Mouse (Mus musculus) skeletal muscle tissue, adult 2 months (tissue): ENCODE data around the gene Cabp1.

Experiments
- DNase-seq: peaks from one replicate; pipeline ENCODE4 v3.0.0-alpha.2; 2012; ENCODE audit warnings: low read depth, low spot score

The Cabp1 gene

GRCm38 (mm10) chr5:115127421-115128179, 66.6 kb downstream of the Cabp1 start:
- DNase-seq: no peak

- no peak for DNase-seq
Measured at GRCm38 (mm10) chr5:115126578-115127312, 67.4 kb downstream of the Cabp1 start.

- DNase-seq: peak; percentile 79
Measured at GRCm38 (mm10) chr5:115125211-115125871, 68.8 kb downstream of the Cabp1 start.

- DNase-seq: no peak
Measured at GRCm38 (mm10) chr5:115124690-115125089, 69.5 kb downstream of the Cabp1 start.

DNA sequence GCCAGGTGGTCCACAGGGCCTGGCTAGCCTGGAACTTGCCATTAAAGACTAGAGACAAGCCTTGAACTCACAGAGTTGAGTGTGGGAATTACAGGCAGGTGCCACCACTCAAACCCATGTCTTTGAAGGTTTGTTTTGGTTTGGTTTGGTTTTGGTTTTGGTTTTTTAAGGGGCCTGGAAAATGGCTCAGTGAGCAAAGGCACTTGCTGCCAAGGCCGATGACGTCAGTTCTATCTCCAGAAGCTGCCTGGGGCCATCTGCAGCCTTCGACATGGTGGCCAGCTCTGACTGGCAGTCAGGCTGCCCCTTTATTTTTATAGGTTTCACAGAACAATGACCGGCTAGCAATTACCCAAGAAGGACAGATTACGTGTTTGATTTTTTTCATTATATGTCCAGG, 73.2 kb downstream of the Cabp1 start:
- no peak for DNase-seq

DNA sequence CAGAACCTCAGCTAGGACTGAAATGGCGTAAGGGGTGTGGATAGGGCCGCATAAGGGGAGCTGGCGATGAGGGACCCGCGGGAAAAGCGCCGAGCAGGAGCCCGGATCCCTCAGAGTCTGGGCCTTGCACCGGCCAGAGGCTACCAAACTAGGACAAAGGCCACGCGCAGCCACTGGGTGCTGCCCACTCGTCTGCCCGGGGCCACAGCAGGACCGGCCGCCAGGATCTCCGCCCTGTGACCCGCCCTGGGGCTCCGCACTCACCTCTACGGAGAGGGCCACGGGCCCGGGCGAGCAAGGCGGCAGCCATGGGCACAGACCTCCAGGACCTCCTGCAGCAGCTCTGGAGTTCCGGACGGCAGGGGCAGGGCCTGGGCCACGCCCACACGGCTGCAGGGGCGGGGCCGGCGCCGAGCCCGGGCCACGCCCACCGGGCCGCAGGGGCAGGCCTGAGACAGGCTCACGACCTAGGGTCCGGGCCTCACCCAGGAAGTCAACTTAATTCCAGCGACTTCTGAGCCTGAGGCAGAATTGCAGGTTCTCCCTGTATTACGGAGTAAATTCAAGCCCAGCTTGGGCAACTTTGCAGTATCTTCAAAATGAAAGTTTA, 75.1 kb downstream of the Cabp1 start, which contains the start of gene Acads:
Gene Acads (minus strand): TSS at position 386 of the 610 bp plus-strand sequence.
- peak; percentile 65 for DNase-seq
